Mouse (Mus musculus) ZHBTc4 (cell line): ENCODE data around the gene Mrpl43.
"Not testable (repeated sequence)": the region's sequence is repeated elsewhere in the genome, so short reads cannot be mapped to it uniquely, and the experiment has no call there.

ENCODE experiments used
- DNase-seq: peaks from one replicate; pipeline ENCODE4 v3.0.0-alpha.2; 2011; ENCODE audit warnings: low read depth, low spot score

Gene Mrpl43

DNA sequence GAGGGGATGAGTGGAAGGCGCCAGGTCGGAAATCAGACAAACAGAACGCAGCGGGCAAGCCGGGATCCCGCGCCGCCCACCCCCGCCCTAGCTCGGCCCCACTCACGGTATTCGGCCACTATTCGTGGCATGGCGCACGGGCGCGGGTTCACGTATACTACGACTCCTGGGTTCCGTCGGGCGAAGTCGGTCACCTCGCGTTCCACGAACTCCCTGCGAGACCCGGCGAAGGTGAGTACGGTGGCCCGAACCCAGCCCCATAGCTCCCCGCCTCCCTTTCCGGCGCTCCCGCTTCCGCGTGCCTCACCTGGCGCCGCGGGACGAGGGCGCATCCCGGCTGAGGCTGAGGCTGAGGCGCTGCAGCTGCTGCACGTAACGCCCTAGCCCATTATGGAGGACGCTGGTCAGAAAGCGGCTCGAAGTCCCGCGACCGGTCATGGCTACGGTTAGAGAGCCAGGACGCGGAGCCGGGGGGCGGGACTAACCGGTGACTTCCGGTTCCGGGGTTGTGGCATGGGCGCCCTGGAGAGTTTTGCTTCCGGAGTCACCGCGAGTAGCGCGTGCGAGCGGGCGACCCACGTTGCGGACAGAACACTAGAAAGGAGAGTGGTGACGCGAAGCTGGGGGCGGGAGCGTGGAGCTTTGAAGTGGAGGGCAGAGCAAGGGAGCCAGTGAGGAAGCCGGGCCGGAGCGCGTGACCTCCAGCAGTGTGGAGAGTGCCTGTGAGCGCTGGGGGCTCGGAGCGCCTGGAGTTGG, at the start of gene Mrpl43:
Mrpl43 (minus strand) TSS at position 486 of the 756 bp plus-strand sequence.
- peak; percentile 97 for DNase-seq

GRCm38 (mm10) chr19:45054892-45055690, 48.8 kb upstream of the Mrpl43 start:
- no peak for DNase-seq

DNA sequence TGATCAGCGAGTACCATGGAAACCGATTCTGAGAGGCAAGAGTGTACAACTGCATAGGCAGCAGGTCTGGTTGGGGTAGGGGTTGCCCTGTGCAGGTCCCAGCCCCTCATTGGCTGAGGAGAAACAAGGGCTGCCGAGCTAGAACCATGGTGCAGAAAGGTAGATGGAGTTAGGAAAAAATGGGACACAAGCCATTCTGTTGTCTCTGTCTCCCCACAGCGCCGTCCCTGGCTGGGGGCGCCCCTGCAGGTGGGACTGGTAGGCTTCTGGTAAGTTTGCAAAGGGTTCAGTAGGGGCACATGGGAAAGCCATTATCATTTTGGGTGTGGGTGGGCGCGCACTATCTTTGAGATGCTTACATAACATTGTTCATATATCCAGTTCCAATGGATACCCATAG, 47.2 kb upstream of the Mrpl43 start:
- no peak for DNase-seq

DNA sequence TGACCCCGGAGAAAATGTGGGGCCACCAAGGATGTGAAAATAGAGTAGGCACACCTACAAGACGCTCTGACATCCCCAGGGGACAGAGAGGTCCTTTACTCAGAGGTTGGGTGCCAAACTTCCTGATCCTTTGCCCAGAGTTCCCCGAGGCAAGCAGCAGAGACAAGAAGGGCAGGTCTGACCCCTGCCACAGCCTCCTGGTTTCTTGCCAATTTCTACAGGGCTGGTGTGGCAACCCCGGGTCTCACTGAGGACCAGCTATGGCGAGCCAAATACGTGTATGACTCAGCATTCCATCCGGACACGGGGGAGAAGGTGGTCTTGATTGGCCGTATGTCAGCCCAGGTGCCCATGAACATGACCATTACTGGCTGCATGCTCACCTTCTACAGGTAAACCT, 43.3 kb upstream of the Mrpl43 start:
- no peak for DNase-seq

- DNase-seq = no peak
Observed at GRCm38 (mm10) chr19:45048644-45049365, 42.6 kb upstream of the Mrpl43 start.

DNA sequence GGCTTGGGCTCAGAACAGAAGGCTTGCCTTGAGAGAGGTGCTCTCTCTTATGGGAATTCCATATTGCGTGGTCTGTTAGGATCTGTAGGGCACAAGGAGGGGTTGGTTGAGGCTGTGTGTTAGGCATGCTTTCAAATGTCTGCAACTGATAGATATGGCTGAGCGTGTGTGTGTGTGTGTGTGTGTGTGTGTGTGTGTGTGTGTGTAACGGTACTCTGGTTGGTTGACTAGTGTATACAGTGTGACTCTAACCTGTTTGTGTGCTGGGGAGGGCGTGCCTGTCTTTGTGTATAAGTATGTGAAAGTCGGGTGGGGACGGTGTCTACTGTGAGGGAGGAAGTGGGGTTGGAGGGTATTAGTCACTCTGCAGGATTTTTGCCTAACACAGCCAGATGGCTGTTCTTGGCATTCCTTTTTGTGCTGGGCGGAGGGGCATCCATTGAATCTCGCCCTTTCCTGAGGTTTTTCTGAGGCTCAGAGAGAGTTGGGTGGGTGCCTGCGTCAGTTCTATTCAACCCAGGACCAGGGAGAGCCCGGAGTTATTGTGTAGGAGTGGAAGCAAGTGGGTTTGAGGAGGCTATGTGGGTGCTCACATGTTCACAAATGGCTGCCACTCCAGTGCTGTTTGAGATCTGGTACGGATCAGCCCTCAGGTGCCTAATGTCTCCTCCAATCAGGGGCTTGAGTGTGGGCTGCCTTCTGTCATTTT, 41.8 kb upstream of the Mrpl43 start:
- peak; percentile 60 for DNase-seq

DNA sequence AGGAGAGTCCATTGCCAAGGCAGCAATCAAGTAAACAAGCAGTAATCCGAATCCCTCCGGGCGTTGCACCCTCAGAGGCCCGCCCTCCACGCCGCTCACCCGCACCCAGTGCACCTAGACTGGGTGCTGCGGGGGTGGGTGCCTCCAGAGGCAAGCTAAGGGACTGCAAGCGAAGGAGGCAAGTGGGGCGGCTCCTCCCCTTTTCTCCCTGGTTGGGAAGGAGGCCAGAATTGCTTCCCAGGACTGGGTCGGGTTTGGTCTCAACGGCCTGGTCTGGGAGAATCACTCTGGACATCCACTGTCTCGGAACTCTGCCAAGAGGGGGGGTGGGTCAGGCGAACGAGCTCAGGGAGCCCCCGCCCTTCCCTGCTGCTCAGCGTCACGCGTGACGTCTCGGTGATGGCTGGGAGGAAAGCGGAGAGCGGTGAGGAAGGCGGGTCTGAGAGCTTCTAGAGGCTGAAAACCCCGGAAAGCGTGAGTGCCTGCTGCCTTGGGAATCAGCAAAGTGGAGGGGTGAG, 41.2 kb upstream of the Mrpl43 start, which contains the start of gene Sfxn3:
Sfxn3 (plus strand) TSS at position 87 of the 518 bp plus-strand sequence.
- peak; percentile 96 for DNase-seq

DNA sequence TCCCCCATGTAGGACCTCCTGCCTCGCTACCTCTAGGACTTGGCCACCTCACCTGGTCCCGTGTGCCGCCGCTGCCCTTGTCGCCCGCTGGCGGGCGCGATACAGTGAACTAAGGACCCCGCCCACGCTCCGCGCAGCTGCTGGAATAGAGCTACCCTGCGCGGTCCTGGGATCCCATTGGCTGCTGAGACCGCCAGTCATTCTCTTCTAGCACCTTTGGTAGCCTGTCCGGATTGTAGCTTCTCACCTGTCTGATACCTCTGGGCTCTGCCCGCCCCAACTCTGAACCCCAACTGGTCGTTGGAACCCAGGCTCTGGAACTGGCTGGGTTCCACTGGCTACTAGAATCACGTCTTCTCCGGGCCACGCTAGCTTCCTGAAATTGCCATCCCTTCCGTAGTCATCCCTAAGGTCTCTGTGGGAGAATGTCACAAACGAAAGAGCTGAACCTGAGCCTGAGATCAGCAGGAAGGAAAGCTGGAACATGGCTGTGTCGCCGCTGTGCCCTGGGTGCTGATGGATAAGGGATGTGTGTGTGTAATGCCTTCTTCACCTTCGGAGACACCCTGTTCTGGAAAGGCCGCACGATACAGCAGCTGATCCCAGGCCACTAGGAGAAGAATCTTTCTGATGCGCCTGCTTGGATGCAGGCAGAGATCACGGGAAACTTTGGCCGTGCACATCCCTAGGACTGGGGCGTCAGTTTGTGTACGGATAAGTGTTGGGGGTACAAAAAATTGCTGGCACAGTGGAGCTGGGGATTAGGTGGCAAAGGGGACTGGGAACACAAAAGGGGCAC, 40.5 kb upstream of the Mrpl43 start:
- peak; percentile 88 for DNase-seq

- no peak for DNase-seq
Observed at GRCm38 (mm10) chr19:45045651-45046050, 39.4 kb upstream of the Mrpl43 start, which contains the start of gene Pdzd7. Pdzd7 (minus strand) TSS chr19:45045717.

DNA sequence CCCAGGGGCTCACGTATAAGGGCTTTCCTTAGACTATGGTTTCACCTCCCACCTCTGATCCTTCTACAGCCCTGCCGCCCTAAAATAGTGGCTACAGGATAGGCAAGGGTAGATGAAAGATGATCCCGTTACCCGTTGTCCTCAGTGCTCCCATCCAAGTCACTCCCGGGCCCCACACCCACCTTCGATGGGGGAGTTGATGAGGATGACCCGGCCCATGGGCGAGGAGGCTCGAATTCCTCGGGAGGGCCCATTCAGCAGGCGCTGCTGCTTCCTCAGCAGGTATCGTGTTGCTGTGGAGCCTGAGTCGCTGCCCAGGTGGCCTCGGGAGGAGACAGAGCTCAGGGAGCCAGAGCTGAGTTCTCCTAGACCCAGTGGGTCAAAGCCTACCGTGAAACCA, 39.0 kb upstream of the Mrpl43 start:
- DNase-seq = no peak

DNA sequence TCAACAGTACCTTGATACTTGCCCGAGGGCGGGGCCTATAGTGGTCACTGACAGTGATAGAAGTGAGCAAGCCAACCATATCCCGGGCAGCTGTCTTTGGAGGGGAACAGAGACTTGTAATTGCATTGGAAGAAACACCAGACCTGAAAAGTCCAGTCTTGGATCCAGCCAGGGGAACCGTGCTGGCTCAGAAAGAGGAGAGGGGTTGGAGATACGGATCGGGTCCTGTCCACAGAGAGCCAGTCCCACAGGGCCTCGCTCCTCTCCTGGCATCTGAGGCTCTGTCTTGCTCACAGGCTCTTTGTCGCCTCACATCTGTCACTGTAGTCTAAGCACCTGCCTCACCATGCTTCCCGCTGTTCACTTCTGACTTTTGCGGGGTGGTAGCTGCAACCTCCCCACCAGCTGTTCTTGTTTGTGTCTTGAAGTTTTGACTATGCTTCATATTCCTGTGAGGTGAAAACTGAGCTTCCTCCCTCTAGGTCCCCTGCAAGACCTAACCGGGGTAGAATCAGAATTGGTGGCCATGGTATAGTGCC, 38.2 kb upstream of the Mrpl43 start:
- no peak for DNase-seq

DNA sequence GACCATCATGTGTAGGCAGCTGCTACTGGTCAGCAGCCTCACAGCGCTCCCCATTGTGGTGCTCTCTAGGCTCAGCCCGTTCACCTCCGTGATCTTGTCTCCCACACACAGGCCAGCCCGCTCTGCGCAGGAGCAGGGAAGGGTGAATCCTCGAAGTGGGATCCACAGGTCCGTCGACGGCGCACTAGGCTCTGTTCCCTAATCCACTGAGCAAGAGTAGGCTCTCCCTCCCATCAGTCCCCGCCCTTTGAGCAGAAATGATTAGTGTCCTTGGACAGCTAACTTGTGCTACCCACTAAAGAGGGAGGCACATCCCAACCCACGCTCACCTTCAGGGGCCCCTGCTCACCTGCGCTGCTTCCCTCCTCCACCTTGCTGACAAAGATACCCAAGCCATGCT, 34.0 kb upstream of the Mrpl43 start:
- DNase-seq = peak; percentile 26

DNA sequence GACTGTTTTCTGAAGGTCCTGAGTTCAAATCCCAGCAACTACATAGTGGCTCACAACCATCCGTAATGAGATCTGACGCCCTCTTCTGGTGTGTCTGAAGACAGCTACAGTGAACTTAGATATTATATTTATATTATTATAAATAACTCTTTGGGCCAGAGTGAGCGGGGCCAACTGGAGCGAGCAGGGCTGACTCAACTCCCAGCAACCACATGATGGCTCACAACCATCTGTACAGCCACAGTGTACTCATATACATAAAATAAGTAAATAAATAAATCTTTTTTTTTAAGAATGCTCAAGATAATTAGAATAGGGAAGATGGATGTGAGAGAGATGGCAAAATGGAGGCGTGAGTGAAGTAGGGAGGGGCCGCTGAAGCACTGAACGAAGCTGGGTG, 32.0 kb upstream of the Mrpl43 start:
- DNase-seq = not testable (repeated sequence)

DNA sequence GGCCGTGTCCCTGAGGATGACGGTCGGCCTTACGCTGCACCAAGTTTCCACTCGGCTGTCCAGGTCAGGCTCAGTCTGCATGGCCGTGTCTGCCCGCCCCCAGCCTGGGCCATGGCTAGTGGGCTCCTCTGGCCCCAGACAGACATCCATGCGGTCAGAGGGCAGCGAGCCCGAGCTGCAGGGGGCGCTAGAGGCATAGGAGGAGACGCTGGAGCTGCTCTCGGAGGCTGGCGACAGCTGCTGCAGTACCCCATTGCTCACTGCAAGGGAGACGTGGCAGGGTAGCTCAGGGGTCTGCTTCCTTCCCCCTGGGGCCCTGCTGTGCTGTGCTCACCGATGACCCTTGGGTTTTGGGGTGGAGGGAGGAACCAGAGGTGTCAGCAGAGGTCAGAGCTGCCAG, 30.6 kb upstream of the Mrpl43 start:
- DNase-seq = peak; percentile 87

DNA sequence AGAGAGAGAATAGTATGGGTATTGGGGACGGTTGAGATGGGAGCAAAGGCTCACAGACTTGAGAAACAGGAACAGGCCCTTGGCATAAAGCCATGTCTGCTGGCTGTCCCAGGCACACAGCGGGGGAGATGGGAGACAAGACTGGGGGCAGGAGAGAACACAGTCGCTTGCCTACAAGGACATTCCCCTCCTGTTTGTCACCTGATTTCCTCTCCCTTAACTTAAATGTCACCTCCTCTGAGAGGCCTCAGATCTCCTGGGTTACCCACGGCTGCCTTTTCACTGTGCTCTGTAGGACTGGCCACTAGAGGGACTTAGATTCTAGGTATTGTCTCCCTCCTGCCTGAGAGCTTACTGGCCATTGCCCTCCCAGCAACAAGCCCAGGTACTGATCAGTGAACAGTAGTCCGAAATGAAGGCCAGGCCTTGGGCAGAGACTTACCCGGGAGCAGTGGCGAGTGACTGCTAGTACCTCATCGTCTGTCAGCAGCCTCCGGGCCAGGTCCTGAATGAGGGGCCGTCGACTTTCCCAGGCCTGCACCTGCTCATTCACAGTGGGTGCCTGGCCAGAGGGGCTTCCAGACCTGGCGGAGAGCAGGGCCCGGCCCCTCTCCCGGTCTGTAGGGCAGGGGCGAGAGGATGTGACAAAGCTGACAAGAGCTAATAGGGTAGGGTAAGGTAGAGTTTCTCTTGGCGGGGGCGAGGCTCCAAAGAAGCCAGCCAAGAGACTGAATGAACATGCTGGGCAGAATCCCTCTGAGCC, 26.5 kb upstream of the Mrpl43 start:
- DNase-seq = peak; percentile 52

GRCm38 (mm10) chr19:45031780-45032179, 25.5 kb upstream of the Mrpl43 start:
- DNase-seq = peak; percentile 82

DNA sequence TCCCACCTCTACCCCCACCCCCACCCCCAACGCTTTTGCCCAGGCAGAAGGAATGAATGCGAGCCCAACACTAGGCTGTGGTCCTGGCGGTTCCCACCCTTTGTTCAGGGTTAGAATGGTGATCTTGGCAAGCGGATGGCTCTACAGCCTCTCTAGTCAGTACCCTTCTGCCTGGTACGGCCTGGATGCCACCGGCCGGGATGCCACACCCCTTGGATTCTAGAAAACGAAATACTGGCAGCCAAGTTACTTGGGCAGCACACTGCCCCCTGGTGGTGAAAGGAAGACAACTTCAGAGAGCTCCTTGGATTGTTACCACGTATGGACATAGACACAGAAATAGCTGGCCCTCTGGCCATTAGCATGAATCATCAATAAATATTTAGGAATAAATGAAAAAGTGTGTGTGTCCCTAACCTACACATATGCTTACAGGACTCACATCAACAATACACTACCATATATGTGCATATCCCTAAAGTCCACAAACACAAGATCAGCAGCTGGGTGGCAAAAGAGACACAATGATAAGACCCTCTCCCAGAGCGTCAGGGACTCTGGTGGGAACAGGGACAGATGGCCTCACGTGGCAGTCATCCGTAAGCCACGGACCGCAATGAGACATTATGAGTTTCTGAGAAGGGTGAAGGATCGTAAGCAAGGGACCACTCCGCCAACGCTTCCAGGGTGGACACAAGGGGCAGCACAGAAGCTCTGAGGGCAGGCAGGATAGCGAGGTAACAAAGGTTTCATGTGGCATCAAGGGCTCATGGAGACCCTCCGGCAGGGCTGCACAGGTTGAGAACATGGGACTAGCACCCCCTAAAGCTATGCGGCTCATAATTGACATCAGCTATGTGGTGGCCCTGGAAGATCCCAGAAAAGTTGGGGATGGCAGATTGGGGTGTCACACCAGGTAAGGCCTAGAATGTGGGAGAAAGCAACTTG, 24.8 kb upstream of the Mrpl43 start:
- DNase-seq = peak; percentile 88

- peak; percentile 83 for DNase-seq
Observed at GRCm38 (mm10) chr19:45030111-45030510, 23.9 kb upstream of the Mrpl43 start.
